Mouse (Mus musculus): ENCODE measurements around the gene Zfp874b.
"Not testable (repeated sequence)": the region's sequence is repeated elsewhere in the genome, so short reads cannot be mapped to it uniquely, and the experiment has no call there.

Gene Zfp874b

GRCm38 (mm10) chr13:67483625-67484423 is at the start of gene Zfp874b:
TSS of gene Zfp874b (minus strand) at chr13:67484258.
- DNase-seq (ENCODE audit: low spot score) = peak; percentile 96

DNA sequence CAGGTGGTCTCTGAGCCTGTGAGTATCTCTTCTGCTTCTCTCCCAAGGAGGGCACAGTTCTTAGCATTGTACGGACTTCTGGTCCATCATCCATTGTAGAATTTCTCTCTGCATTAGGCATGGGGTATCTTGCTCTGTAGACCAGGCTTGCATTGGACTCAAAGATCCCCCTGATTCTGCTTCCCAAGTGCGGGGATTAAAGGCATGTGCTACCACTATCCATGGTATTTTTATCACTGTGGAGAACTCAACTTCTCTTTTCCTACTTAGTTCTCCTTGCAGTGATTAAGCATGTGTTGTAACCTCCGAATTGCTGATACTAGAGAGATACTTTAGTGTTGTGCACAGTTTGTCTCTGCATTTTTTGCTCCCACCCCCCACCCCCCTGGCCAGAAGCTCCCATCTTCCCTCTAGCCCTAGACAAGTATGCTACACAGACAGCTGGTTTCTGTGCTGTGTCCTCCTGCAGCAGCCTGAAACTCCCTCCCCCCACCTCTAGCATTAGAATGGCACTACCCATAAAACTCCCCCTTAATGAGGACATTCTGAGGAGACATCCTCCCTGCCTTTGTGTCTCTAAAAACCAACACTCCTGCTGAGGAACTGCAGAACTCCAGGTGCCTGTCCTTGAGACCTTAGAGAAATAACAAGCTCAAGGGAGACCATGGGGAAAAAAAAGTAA is 43.1 kb upstream of the Zfp874b start:
- DNase-seq (ENCODE audit: low spot score) = no peak

DNA sequence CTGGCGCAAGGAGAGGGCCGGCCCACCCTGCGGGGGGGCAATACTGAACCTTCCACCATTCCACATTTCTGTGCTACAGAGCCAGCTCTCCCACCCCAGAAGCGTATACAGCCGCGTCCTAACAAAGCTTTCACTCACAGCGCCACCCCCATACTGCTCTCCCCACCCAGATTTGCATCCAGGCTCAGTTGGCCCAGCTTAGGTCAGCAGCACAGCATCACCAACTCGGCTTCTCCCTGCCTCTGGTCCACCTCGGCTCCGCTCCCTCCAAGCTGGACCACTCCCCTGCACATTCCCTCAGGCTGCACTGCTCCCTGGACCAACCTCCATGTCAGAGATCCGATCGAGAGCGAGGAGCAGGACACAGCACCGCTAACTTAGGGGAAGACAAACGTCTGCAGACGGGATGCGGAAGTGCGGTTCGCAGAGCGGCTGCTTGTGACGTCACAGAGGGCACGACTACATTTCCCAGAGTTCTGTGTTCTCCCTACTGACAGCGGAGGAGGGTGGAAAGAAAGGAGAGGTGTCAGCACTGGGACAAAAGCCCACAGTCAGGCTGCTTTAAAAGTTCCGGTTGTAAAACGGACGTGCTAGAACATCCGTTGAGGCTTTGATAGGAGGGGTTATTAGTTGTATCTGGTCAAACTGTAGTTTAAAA is 41.8 kb upstream of the Zfp874b start, which contains the start of the genes Gm26965 and Zfp87:
Gene Gm26965 (minus strand): TSS at position 399 of the 658 bp plus-strand sequence.
Gene Zfp87 (minus strand): TSS at position 425 of the 658 bp plus-strand sequence.
- peak; percentile 98 for DNase-seq (ENCODE audit: low spot score)

DNA sequence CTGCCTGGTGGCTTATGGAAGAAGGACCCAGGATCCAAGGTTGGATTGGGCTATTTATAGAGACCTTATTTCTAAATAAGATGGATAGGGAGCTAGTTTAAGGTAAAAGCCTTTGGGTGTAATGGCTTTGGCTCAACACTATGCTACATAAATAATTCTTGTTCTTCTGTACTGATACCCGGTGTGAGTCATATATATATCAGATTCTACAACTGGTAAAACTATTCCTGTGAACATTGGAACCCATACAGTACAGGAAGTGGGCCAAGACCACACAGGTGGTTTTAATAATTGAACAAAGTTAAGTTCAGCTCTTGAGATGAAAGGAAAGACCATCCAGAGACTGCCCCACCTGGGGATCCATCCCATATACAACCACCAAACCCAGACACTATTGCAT is 16.9 kb upstream of the Zfp874b start:
- no peak for DNase-seq (ENCODE audit: low spot score)

GRCm38 (mm10) chr13:67500084-67500719 is 16.1 kb upstream of the Zfp874b start, which contains the start of gene Zfp58:
TSS of gene Zfp58 (minus strand) at chr13:67500555.
- peak; percentile 89 for DNase-seq (ENCODE audit: low spot score)

GRCm38 (mm10) chr13:67495631-67496030 is 11.6 kb upstream of the Zfp874b start:
- no peak for DNase-seq (ENCODE audit: low spot score)

DNA sequence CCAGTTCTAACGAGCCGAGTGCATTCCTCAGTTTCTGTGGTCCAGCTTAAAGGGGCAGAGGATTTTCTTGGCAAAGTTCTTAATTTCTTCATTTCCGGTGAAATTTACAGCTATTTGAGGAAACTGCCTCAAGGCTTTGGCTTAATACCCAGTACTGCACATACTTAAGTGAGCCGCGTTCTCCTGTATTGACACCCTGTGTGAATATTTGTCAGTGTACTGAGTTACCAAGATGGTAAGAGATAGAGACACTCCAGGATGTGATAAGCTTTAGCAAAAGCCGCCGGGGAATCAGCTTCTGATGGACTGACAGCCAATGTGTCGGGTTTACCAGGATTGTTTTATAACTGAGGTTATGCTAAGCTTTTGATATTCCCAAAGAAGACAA is 360 bp upstream of the Zfp874b start:
- DNase-seq (ENCODE audit: low spot score) = no peak

GRCm38 (mm10) chr13:67481528-67481927 is 2.5 kb downstream of the Zfp874b start:
- DNase-seq (ENCODE audit: low spot score) = no peak

DNA sequence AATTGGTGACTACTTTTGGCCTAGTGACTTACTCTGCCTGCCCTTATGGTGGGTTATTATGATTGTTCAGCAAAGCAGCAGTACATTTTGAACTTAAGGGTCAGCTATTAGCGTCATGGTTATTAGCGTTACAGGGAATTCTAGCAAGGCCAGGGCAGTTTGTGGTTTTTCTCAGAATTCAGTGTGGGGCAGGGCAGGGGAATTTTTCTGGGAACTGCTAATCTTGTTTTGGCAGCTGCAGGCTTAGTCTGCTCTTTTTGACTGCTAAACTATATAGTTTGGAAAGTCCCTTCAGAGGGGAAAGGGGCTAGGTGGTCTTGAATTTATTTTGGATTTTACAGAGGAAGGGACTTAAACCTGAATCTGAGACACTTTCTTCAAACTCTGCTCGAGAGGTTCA is 14.8 kb downstream of the Zfp874b start:
- DNase-seq (ENCODE audit: low spot score) = no peak

GRCm38 (mm10) chr13:67463506-67464185 is 20.4 kb downstream of the Zfp874b start:
- DNase-seq (ENCODE audit: low spot score) = not testable (repeated sequence)

- DNase-seq (ENCODE audit: low spot score) = no peak
Measured at GRCm38 (mm10) chr13:67452021-67452309, 32.1 kb downstream of the Zfp874b start.

GRCm38 (mm10) chr13:67451172-67452020 is 32.7 kb downstream of the Zfp874b start, which contains the start of gene Zfp874a:
TSS of gene Zfp874a (minus strand) at chr13:67451624.
- peak; percentile 93 for DNase-seq (ENCODE audit: low spot score)

DNA sequence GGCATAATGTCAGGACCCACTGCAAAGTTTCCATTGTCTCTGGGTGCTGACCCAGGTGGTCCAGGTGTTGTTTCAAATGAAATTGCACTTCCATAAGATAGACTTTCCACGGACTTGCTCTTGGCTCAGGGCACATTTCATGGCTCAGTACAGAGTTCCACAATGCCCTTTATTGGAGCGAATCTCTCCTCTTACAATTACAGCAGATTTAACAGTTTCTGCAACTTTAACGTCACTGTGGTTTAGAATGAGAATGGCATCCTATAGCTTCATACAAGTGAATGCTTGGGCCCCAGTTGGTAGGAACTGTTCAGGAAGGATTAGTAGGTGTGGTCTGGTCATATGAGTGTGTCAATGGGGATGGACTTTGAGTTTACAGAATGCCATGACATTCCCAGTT is 47.0 kb downstream of the Zfp874b start:
- not testable (repeated sequence) for DNase-seq (ENCODE audit: low spot score)

DNA sequence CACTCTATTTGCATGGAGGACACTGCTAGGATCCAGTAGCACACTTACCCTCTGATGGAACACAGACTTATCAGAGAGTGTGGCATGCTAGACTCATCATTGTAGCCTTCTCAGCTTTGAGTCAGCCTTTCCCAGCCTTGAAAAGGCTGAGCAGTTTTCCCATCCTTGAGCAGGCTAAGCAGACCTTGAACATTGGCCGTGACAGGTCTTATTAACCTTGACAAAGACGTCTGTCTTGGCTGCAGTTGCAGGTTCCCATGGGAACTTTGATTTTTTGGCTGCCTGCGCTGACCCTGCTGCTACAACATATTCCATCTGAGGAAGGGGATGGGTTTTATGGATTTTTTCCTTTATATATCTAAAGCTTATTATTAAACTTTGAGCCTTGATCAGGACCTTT is 55.9 kb downstream of the Zfp874b start:
- no peak for DNase-seq (ENCODE audit: low spot score)

DNA sequence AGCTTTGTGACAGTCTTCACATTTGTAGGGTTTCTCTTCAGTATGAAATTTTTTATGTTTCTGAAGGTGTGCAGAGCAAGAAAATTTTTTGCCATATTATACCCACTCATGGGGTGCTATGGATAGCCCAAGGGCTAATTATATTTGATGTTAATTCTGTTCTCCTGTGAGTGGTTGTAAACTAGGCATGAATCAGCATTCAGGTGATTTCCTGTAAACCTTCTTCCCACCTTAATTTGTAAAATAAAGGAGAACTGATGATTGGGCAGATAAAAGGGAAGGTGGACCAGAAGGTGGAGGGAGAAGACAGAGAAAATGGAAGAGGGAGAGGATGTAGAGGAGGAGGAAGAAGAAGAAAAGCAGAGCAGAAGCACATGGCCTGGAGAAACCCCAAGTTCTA is 58.4 kb downstream of the Zfp874b start:
- DNase-seq (ENCODE audit: low spot score) = not testable (repeated sequence)

- not testable (repeated sequence) for DNase-seq (ENCODE audit: low spot score)
Measured at GRCm38 (mm10) chr13:67422532-67422931, 61.5 kb downstream of the Zfp874b start.
